Mouse (Mus musculus): ENCODE measurements around the gene Ing2.

The Ing2 gene

DNA sequence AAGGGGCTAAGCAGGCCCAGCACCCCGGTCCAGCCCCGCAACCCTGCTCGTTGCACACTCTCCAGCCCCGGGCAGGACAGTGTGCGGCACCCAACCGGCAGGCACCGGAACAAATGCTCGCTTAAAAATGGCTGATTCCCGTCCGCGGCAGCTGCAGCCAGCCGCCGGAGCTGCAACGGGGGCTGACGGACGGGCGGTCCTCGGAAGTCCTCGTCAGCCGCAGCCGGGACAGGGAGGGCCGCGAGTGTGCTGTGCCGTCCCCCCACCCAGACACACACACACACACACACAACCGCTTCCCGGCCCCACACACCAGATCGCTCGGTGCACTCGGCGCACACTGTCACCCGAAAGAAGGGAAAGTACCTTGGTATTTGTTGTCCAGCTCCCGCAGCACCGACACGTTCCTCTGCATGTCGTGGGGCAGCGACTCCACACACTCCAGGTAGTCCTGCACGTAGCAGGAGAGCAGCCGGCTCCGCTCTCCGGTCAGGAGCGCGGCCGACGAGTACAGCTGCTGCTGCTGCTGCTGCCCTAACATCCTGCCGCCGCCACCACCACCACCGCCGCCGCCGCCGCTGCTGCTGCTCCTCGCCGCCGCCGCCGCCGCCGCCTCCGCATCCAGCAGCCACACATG, 1.1 kb downstream of the Ing2 start:
- DNase-seq = no peak

DNA sequence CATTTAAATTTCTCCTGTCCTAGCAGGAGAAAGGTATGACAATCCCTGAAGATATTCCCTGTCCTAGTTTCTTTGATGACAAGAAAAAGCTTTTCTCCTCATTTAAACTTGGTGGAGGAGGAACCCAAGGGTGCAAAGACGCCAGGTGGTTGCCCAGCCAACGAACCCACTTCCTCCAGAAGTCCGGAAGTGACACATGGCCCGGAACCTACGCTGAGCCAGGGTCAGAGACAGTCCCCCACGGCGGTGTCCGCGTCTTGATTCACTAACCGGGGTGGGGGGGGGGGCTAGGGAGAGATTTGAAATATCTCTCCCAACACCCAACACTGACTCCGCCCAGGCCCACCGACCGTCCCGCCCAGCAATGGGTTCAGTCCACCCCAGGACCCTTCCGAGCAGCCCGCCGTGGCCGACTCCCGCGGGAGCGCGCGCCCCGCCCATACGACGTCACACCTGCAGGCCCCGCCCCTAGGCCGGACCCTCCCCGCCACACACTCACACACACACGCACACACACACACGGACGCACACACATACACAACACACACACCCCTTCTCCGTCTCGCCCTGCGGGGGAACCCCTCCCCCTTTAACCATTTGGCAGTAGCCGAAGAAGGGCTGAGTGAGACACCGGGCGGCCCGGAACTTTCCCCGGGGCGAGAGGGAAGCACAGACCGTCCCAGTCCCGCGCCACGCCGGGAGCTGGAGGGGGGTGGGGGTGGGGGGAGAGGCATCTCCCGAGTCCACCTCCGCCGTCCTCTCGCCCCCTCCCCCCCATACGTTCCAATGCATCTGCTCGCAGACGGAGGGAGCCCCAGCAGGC, 1.8 kb downstream of the Ing2 start:
- DNase-seq = peak; percentile 94

DNA sequence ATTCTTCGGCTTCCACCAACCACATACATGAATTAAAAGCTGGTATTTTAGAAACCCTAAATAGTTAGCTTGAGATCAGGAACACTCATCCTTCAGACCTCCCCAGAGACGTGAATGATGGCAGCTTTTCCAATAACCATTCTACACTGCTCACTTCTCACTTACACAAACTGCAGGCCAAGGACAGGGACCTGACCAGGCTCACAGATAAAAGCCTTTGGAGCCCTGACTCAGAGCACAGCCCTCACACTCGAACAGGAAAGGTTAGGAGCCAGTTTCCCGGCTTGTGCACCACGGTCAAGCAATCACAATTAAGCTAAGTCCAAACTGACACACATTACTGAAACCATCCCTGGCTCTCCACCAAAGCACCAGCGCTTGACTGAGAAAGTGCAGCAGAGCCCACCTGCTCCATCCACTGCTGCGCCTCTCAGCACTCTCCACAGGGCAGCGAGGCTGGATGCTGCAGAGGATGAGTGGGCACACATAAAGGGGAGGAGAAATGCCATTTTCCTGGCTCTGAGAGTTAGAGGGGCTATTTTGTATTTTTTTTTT, 11.0 kb downstream of the Ing2 start:
- peak; percentile 56 to 59 for DNase-seq

GRCm38 (mm10) chr8:47663201-47663600, 12.2 kb downstream of the Ing2 start:
- DNase-seq = no peak

DNA sequence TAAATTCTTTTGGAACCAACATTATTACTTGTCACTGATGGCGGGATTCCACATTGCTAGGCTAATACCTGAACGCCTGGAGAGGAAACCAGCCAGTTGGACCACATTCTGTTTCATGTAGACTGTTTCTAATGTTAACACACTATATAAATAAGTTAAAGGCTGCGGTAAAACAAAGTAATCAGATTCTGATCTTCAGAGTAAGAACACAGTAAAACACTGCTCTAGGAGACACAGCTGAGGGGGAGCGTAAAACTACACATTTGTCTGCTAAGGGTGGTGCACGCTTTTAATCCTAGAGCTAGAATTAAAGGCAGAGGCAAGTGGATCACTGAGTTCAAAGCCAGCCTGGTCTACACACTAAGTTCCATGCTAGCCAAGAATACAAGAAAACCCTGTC, 12.6 kb downstream of the Ing2 start:
- DNase-seq = no peak

DNA sequence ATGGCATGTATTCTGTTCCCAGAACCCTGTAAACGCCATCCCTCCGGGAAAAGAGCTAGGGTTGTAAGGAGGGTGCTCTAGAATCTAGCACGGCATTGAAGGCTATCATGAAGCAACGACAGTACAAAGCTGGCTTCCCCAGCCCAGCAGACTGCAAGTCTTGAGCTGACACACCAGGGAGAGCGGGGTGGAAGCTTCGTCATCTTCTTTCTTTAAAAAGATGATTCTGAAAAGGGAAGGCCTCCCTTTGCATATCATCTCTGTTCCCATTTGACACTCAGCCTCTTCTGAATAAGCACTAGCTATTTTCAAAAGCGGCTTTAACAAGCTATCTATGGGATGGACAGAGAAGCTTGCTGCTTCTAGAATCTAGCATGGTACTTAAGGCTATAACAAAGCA, 15.0 kb downstream of the Ing2 start:
- no peak for DNase-seq

GRCm38 (mm10) chr8:47659463-47659862, 15.9 kb downstream of the Ing2 start:
- DNase-seq = no peak

GRCm38 (mm10) chr8:47654406-47654805, 20.9 kb downstream of the Ing2 start:
- no peak for DNase-seq

- DNase-seq = no peak
These were observed 22.6 kb downstream of the Ing2 start for GRCm38 (mm10) chr8:47652737-47653076.

DNA sequence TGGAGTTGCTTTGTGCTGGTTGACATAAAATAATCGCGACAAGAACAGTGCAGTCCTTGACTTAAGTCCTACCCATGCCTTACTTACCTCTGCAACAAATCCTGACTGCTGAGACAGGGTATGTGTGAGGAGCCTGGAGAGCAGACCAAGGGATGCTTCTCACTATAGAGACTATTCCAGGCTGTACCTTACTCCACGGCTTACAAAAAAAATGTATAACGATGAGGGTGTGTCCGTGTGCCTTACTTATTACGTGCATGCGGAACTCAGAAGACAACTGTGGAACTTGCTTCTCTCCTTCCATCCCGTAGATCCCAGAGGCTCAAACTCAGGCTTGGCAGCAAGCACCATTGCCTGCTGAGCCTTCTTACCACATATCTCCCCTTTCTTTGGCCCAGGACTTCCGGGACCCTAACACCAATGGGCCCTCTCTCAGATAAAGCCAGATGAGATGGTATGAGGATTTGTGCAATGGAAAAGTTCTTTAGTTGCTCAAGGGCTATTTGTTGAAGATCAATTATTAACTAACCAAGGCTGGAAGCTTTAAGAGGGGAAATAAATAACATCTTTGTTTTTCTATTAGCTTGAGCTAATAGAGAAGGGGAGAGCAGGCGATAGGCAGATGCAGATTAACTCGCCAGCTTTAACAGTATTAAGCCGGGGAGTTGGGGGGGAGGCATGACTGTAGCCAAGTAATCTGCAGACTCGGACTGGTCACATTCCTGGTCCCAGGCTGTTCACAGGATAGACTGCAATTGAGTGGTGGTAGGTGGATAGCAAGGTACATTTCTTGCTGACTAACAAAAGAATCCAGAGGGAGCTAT, 23.2 kb downstream of the Ing2 start:
- no peak for DNase-seq

GRCm38 (mm10) chr8:47650853-47651252, 24.5 kb downstream of the Ing2 start:
- no peak for DNase-seq

- no peak for DNase-seq
These were observed 25.8 kb downstream of the Ing2 start for GRCm38 (mm10) chr8:47649551-47649950.

GRCm38 (mm10) chr8:47642514-47643064, 32.8 kb downstream of the Ing2 start:
- DNase-seq = peak in 1 of 2 experiments; percentile 7

- DNase-seq = no peak
These were observed 38.2 kb downstream of the Ing2 start for GRCm38 (mm10) chr8:47637152-47637551.

DNA sequence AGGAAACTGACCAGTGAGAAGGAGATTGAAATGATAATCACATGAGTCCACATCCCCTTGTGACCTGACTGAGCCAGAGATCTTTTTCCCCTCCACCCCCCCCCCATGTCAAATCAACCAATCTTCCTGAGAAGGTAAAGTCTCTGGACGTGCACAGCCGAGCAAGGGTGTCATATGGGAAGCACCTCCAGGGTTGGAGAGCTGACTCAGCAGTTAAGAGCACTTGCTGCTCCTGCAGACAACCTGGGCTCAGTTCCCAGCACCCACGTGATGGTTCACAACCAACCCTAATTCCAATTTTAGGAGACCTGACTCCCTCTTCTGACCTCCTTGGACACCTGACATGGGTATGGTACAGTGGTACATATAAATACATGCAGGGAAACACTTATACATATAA, 39.3 kb downstream of the Ing2 start:
- peak; percentile 10 to 24 for DNase-seq

DNA sequence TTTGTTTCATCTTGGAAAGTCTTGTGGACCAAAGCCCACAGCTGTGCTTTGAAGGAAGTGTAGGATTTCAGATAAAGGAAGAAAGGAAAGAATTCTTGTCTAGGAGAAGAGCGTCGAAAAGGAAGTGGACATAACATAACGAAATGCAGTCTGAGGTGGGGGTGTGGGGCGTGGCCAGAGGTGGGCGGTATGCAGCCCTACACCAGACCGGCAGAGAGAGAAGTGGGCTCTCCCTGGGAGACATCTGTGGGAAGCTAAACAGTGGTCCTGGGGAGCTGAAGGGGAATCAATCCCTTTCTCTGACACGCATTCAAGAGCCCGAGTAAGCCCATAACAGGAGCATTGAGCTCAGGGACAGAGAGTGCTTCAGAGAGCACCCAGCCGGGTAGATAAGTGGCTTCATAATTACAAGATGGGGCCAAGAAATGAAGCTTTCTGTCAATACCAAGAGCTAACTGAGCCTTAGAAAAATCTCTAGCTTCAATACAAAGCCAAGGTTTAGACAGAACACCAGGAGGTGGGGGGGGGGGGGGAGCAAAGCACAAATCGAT, 40.5 kb downstream of the Ing2 start:
- DNase-seq = no peak

GRCm38 (mm10) chr8:47621144-47621543, 54.2 kb downstream of the Ing2 start:
- no peak for DNase-seq
